Mouse (Mus musculus): ENCODE results near the gene Sub1. TPM values are rescaled to one million over a fixed set of nuclear protein-coding genes. Genes with fewer than 3 reads are reported as not detected.

The Sub1 gene
- total RNA-seq, 2 experiments from 2014 or later: 308 to 324 TPM

Other genes starting within 250 kb of the Sub1 start
- gene Npr3, start 89.7 kb downstream of the Sub1 start, total RNA-seq (2021): 10 to 100 TPM; 10.4 to 12.2 TPM
- 100 to 1,000 TPM; 289 to 298 TPM for gene Zfr, start 120.8 kb upstream of the Sub1 start, total RNA-seq (2021)
- 10 to 100 TPM; 16.3 to 17.6 TPM for gene Mtmr12, start 208.0 kb upstream of the Sub1 start, total RNA-seq (2021)

Measured in left cerebral cortex, postnatal 10 days (tissue).